Mouse (Mus musculus) bone marrow, adult 2 months (tissue): ENCODE results near the gene Slc35e3.

ENCODE experiments used
- CTCF ChIP-seq: fragments of 200-500 bp; IDR thresholded peaks from 2 replicates; pipeline ENCODE4 v1.5.1; 2011; ENCODE audit warnings: low read length, control low read depth; ENCODE audit not compliant: control insufficient read depth, insufficient read depth
- POLR2A ChIP-seq: fragments of 200-500 bp; IDR thresholded peaks from 2 replicates; pipeline ENCODE4 v1.6.1; 2011; ENCODE audit warnings: low read depth, mild to moderate bottlenecking, control low read depth, low read length, borderline replicate concordance; ENCODE audit not compliant: control insufficient read depth

- TF ChIP-seq CTCF (no peak), POLR2A (no peak)
These were observed 21.3 kb upstream of the Slc35e3 start for GRCm38 (mm10) chr10:117767286-117768140.
